Mouse (Mus musculus) A20 (cell line): ENCODE data around the gene Cdh12.

Experiments used
- DNase-seq: peaks from one replicate; pipeline ENCODE4 v3.0.0-alpha.2; 2011; ENCODE audit warnings: low read depth, low spot score

Gene Cdh12

DNA sequence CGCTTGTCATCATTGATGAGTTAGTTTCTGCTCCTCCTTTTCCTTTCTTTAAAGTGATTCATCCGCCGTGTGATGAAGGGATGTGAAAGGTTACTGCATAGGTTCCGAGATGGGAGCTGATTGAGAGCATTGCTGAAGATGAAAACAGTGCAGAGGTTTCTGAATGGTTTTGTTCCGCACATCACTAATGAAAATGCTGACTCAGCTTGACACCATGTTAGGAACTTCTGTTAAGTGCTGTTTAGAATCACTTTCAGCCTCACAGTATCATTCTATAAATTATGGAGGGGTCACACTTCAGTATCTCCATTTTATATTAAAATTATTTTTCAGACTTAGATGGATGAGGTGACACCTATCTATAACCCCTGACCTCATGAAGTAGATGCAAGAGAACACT, 247.2 kb downstream of the Cdh12 start:
- DNase-seq = no peak

DNA sequence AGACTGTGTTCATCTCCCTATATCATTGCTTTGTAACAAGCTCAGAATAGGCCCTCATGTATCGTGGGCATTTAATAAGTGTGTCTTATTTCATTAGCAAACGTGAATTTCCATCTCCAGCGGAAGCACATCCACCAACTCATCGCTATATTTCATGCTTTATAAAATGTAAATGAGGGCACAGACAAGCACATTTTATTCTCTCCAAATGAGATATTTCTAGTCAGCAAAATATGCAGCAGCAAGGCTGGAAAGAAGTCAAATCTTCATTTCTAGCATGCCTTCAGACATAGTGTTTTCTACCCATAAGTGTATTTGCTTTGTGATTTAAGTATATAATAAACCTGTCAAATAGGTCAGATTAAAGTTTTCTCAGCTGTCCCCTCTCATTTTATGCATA, 262.8 kb downstream of the Cdh12 start:
- no peak for DNase-seq

DNA sequence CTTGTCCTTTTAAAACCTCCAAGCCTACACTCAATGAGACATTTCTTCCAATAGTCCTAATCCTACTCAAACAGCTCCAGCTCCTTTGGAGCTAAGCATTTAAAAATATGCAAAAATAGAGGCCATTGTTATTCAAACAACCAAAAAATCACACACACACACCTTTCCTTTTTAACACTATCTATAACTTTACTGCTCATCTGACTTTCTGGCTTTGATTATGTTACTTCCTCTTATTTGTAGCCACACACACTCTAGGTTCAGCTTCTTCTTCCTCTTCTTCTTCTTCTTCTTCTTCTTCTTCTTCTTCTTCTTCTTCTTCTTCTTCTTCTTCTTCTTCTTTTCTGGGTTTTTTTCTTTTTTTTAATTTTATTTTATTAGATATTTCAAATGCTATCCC, 323.2 kb downstream of the Cdh12 start:
- DNase-seq = no peak

DNA sequence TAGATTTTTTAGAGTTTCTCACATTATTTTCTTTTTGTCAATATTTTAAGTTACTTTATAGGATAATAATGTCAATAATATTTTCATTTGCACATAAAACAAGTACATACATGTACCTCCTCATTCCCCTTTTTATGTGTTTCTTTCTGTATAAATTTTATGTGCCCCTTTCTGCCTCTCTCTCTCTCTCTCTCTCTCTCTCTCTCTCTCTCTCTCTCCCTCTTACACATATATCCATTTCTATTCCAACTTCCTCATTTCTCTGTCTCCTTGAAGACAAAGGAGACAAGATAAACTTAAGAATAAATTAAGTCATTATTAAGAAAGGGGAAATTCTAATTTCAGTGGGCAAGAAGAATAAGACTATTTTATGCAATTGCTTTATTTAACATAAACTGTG, 324.4 kb downstream of the Cdh12 start:
- DNase-seq = no peak

DNA sequence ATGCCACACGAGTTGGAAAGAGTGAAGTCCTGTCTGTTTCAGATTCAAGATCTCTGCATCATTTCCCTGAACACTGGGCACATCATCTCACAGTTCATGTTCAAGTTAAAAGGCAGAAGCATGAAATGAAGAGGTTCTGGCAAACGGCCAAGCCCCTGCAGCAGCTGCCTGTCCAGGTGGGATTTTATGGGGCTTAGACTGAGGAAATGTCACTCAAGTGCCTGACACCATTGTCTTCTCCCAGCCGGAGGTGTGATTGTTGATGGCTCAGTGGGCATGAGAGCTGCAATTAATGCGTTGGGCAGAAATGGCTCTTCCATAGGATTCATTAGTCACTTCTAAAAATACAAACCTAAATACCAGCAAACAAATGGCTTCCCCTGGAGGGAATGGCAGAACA, 347.9 kb downstream of the Cdh12 start:
- no peak for DNase-seq

DNA sequence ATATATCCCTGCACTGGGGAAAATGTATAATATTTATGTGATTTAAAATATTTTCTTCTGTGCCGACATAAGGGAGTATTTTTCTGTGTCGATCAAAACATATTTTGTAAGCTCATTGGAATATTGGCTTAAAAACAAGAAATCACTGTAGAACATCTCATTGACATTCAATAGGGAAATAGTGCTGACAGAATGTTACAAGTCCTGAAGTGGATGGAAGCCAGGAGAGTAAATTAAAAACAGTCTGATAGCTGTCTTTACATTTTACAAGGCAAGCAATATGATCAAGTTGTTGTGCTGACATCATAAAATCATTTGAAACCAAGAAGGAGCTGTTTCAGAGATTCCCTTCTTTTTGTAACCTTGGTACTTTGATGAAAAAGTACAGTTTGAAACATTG, 349.5 kb downstream of the Cdh12 start:
- no peak for DNase-seq

DNA sequence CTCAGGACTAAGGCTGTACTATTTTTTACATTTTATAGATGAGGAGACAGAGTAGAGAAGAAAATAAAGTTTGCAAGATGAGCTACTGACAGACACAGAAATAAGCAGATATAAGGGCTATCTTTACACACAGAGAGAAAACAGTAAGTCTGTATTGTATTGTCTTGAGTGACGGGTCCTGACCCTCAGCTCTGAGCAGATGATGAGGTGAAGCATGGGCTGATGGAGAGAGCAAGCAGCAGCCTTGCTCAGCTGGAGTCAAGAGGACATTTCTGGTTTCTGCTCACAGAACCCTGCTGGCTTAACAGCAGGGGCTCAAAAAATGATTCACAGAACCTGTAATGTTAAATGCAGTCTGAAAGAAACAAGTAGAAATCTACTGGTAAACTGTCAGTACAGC, 386.8 kb downstream of the Cdh12 start:
- no peak for DNase-seq

DNA sequence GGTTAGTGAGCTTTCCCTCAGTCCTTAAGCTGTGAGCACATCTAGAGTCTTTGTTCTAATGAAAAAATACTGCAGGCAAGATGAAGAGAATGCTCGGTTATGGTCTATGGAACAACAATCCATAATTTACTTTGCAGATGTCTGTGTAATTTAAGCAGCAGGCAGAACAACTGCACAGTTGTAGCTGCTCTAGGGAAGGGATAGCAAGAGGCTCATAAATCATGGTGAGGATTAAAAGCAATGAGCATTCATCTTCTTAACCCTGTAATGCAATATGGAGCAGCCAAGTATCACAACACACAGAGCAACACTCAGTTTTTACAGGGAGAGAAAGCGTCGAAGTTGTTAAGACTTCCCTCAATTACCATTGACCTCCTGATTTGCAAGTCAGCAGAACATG, 387.9 kb downstream of the Cdh12 start:
- DNase-seq = no peak

DNA sequence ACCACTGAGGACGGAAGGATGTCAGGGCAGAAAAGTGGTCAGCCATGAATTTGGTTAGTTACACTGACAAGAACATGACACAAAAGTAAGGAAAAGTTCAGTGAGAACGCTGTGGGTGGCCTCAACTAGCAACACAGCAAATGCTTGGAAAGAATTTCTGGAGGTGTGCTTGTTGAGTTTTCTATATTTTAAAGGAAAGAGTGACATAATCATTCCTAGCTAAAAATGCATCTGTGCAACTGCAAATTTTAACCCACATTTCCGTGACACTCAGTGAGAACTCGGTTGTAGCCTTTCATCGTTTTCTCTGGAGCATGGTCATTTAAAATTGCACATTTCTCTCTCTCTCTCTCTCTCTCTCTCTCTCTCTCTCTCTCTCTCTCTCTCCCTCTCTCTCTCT, 392.4 kb downstream of the Cdh12 start:
- no peak for DNase-seq

DNA sequence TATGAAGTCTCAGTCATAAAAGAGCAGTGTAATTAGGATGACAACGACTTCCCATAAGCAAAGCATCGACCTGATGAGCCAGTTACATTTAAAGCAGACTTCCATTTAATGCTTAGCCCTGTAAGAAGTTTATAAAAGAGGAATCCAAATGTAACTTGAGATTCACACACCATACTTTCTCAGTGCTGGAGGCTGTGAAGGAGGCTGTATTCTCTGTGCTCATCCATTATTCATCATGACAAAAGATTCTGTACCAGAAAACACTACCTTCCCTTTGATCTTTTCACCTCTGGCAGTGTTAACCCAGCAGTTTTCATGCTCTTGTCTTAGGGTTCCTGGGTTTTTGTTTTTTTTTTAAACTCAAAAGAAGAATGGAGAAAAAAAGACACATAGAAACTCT, 414.0 kb downstream of the Cdh12 start:
- DNase-seq = no peak

DNA sequence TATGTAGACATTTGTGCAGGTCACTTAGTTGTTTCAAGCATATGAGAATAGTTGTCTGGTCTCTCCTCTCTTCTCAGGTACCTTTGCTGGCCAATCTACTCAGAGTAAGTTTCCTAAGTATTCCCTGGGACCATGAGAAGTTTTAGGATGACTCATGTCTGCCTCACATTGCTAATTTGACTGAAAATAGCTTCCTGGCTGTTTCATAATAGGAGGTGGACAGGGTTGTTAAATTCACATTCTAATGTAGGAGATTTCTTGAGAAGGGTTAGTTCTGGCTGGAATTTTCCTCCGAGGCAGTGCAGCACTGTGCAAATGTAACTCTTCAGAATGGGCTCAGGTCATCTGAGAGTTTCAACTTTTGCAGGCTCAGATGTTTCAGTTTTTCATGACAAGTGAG, 423.5 kb downstream of the Cdh12 start:
- no peak for DNase-seq

DNA sequence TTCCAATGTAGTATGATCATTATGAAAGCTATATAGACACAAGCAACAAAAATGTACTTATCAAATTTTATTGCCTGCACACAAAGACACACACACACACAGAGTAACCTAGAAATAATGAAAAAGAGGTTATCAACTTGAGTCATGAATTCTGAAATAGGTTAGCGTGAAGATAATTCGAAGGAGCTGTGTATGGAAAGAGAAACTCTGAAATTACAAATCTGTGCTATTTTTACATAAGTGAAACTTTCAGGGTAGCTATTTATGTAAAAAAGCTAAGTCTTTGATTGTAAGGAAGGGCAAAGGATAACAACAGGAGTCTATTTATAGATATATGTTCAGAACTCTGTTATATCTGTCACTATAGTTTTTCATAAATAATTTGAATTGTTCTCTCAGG, 427.9 kb downstream of the Cdh12 start:
- no peak for DNase-seq

DNA sequence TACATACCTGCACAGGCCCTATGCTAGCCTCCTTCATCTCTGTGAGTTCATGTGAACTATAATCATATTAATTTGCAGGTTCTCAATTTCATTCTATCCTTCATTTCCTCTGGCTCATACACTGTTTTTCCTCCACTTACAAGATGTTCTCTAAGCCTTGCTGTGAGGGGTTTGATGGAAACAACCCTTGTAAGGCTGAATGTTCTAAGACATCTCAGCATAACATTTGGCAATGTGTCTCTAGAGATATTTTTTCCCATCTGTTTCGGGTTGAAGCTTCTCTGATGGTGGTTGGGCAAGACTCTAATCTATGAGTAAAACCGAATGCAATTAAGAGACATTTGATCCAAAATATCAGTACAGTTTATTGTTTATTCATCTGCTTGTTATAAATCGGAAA, 444.4 kb downstream of the Cdh12 start:
- no peak for DNase-seq

DNA sequence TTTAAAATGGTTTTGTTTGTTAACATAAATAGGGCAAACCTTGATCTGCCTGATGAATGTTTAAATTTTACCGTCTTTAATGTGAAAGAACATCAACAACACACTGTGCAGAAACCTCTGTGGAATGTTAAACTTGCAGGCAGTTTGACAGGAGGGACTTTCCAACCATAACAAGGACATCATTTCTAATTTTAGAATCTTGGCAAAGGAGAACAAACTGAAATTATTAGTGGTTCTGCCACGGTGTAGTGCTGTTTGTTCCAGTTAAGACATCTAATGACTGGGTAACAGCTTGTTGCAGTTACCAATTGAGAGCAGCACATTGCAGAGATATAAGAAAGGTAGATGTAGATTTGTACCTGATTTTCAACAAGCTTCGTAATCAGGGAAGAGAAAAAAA, 453.5 kb downstream of the Cdh12 start:
- DNase-seq = no peak

DNA sequence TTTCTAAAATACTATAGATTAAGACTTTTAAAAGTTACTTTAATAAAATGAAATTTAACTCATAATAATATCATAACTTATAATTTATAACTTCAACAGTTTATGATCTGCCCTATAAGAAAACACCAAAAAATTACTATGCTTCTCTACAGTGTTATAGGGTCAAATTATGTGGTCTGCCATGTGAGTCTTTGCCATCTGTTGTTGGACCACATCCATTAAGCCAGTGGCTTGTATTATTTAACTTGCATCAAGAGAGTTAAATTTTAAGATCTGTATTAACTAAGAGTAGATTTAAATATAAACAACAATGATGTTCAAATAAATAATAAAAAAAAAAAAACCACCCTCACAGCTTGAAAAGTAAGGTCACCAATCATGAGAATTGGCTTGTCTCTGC, 479.2 kb downstream of the Cdh12 start:
- no peak for DNase-seq

DNA sequence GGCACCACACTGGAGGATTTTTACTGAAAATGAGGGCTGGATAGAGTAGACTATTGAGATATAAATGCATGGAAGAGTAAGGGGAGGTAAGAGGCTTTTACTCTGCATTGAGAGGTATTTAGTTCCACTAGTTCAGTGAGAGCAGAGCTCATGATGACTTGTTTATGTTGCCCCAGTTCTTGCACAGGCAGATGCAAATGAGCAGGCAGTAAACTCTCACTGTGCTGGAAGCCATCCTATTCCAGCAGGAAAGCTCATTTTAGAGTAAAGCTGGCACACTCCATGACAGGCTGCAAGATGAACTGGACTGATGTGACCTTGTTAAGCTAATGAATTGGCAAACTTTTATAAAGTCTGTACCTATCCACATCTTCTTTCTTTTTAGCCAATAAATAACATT, 494.9 kb downstream of the Cdh12 start:
- no peak for DNase-seq

DNA sequence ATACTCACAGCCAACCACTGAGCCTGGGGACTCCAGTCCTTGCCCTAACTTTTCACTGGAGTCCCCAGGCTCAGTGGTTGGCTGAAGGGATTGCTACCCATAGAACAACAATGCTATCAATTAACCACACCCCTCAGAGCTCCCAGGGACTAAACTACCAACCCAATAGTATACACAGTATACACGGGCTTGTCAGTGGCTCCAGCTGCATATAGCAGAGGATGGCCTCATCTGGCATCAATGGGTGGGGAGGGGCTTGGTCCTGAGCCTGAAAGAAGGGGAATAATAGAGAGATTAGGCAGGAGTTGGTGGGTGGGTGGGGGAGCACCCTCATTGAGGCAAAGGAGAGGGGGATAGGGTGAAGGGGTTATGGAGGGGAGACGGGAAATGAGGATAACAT, 518.4 kb downstream of the Cdh12 start:
- no peak for DNase-seq

DNA sequence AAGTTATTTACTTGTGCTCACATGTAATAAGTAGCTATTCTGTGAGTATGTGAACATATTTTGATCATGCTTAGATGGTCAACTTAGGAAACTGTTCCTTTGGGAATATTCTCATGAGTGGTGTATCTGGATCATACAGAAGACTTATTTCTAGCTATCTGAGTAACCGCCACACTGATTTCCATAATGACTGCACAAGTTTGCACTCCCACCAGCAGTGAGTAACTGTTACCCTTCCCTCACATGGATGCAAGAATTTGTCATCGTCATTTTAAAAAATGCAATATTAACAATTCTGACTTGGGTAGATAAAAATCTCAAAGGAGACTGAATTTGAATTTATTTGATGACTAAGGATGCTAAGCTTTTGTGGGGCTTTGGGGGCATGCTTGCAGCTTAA, 522.0 kb downstream of the Cdh12 start:
- DNase-seq = no peak

DNA sequence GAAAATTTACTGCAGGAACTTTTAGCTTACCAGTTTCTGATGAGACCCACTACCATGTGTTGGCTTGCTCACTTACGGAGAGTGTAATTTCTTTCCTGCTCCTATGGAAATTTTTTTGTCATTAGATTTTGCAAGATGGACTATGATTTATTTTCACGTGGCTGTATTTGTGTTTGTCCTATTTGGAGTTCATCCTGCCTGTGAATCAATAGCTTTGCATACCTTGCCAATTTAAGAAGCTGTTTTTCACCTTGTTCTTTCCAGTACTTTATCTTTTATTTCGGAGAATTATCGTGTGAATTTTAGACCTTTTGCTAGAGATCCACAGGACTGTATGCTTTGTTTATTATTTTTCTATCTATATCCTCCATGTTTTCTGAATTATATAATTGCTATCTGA, 551.5 kb downstream of the Cdh12 start:
- no peak for DNase-seq

DNA sequence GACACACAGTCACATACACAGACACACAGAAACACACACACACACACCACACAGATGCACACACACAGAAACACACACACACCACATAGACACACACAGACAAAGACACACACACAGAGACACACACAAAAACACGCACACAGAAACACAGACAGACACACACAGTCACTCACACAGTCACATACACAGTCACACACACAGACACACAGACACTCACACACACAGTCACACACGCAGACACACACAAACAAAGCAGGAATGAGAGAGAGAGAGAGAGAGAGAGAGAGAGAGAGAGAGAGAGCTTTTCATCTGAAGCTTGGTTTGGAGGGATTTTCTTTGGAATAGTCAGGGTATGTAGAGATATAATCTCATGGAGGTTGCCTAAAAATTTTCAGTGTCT, 558.9 kb downstream of the Cdh12 start:
- DNase-seq = no peak

DNA sequence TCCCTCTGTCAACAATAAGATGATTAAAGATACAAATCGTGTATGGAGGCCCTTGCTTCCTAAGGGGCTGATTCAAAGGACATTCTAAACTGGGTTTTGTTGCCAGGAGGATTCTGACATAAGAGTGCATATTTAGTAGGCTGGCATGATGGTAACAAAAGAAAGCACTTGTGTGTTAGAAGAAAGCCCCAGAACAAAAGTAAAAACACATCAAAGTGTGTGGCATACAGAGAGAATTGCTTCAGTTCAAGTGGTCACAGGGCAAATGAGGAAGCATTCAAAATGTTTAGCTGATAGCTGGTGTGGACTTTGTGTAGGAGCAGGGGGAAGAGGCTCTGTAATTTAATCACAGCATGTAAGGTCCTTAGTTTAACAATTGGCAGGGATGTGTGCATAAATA, 559.4 kb downstream of the Cdh12 start:
- no peak for DNase-seq

DNA sequence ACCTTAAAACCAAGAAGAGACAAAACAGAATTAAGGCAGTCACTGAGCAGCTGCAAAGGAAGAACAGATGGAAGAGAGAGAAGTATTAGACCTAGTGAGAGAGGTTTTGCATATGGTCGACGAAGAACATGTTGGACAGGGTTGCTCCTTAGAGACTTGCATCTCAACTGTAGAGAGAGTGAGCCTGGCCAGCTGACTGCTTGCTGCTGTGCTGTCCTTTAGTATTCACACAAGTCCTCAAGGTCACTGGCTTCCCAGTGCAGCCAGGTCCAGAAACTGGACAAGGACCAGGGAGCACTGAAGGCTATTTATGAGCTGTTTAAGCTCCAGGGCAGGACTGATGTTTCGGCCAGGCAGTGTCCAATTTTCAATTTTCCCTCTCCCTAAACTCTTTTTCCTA, 559.9 kb downstream of the Cdh12 start:
- DNase-seq = no peak

DNA sequence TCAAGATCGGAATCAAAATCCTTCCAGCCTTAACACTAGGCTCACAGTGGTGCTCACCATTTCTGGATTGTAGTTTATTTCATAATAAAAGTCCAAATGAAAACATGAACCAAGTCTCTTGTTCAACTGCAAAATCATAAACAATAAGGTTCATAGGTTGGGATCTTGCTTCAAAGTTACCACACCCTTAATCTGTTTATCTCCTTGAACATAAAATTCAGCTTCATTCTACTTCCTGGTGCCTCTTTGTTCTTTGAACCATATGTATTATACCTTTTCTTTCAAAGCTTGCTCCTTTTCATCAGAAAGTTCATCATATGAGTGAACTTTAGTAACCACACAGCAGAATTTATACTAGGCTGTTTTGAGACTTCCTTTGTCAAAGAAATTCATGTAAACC, 614.6 kb downstream of the Cdh12 start:
- no peak for DNase-seq

DNA sequence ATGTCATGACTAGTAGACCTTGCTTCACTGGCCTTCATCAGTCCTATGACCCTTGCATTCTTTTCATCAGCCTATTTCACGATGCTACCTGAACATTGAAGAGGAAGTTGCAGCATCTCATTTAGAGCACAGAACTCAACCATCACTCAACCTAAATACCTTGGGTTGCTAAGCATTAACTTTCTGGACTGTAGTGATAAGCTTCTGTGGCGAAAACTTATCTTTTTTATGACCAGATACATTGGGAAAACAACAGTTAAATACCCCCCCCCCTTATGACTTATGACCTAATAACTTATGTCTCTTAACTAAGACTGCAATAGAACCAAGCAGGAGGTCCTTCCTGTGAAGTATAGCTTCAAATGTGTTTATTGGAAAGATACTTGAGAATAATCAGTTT, 620.2 kb downstream of the Cdh12 start:
- no peak for DNase-seq

DNA sequence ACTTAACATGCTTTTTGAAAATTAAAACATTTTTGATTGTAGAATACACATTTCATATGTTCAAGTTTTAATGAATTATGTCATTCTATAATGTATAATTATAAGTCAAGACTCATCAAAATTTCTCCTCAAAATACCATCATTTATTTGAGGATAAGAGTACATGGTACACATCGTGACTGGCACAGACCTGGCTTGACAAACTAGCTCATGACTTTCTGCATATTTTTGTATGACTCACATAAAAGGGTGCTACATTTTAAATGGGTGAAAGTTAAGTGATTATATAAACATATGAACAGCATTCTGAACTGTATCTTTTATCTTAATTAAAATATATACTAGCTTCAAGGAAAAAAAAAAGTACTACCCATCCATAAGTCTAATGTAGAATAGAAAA, 643.8 kb downstream of the Cdh12 start:
- no peak for DNase-seq
